Mouse (Mus musculus) erythroblast, embryonic 14.5 days (primary cell): ENCODE measurements around the gene Fbxw5.

Experiments used
- GATA1 ChIP-seq: IDR thresholded peaks from 2 replicates; pipeline ENCODE4 v1.6.1; 2012; ENCODE audit warnings: low read length, inconsistent platforms, mixed read lengths
- TAL1 ChIP-seq: IDR thresholded peaks from 3 replicates; pipeline ENCODE4 v1.6.1; 2012; ENCODE audit warnings: low read length, inconsistent platforms, mixed read lengths

DNA sequence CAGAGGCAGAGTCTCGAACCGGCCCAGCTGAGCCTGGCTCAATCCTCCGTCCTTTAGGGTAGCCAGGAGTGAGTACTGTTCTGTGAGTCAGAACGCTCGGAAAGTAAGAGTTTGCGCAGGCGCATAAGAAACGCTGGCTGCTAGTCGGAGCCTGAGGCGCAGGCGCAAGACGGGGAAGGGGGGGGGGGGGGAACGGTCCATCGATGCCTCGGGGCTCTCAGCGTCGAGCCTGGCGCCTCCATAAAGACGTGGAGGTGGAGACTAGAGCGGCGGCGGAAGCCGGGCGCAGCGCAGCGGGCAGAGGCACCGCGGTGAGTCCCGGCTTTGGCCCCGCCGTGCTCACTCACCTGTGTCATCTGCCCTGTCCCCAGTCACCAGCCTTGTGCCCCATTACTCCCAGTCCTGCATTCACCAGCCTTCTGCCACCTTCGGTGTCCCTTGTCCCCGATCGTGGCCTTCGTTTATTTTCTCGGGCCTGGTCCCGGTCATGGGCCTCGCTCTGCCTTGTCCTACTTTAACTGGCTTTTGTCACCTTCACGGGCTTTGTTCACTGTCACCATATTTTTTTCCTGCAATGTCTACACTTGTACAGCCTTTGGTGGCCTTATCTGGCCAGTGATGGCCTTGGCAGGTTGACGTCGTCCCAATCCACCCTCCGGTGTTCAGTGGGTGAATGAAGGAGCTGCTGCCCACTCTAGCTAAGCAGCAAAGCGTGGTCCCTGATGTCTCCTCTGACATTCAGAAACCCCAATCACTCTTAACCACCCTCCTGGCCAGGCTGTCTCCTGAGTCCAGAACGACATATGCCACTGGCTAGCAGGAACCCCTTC lies at the start of gene Fbxw5:
- TF ChIP-seq GATA1 (no peak), TAL1 (no peak)
